Mouse (Mus musculus) heart, embryonic 14.5 days (tissue): ENCODE data around the gene Zfp322a. TPM values are rescaled to one million over a fixed set of nuclear protein-coding genes. Genes with fewer than 3 reads are reported as not detected.

Experiments used
- ATAC-seq: fragments of 200-750 bp; cut with Nextera tagmentation; 2 replicates; pipeline ENCODE4 v1.8.0; 2017; ENCODE audit warnings: low read depth, moderate TSS enrichment; ENCODE audit not compliant: insufficient number of reproducible peaks, insufficient read depth, low FRiP score
- H3K27ac ChIP-seq, 2 experiments: fragments of 200-500 bp in 1 of 2; fragments of 300-500 bp in 1 of 2; sonication (generic) in 1 of 2; replicated peaks in 1 of 2; 2 replicates each; pipeline ENCODE4 v1.5.1; 2012 to 2014; ENCODE audit warnings: low read depth in 2 of 2, low read length in 2 of 2, control low read depth in 1 of 2, mild to moderate bottlenecking in 1 of 2, mixed read lengths in 1 of 2; ENCODE audit not compliant: control insufficient read depth in 1 of 2, insufficient read depth in 1 of 2
- H3K27me3 ChIP-seq: fragments of 300-500 bp; sonication (generic); 2 replicates; pipeline ENCODE4 v1.6.1; 2014; ENCODE audit warnings: mild to moderate bottlenecking, low read length, control low read depth; ENCODE audit not compliant: control insufficient read depth, insufficient read depth
- H3K36me3 ChIP-seq: fragments of 300-500 bp; sonication (generic); 2 replicates; pipeline ENCODE4 v1.6.1; 2014; ENCODE audit warnings: mild to moderate bottlenecking, control low read depth, low read length, mixed read lengths; ENCODE audit not compliant: control insufficient read depth, insufficient read depth
- H3K4me1 ChIP-seq, 2 experiments: fragments of 200-500 bp in 1 of 2; fragments of 300-500 bp in 1 of 2; sonication (generic) in 1 of 2; 2 replicates each; pipeline ENCODE4 v1.6.1; 2012 to 2014; ENCODE audit warnings: low read length in 2 of 2, control low read depth in 1 of 2, mixed read lengths in 1 of 2; ENCODE audit not compliant: control insufficient read depth in 2 of 2, insufficient read depth in 2 of 2
- H3K4me2 ChIP-seq: fragments of 300-500 bp; sonication (generic); 2 replicates; pipeline ENCODE4 v1.6.1; 2014; ENCODE audit warnings: mild to moderate bottlenecking, low read length
- H3K4me3 ChIP-seq, 2 experiments: fragments of 200-500 bp in 1 of 2; fragments of 300-500 bp in 1 of 2; sonication (generic) in 1 of 2; 2 replicates each; pipeline ENCODE4 v1.5.1; 2012 to 2014; ENCODE audit warnings: low read length in 2 of 2, mild to moderate bottlenecking in 2 of 2, control low read depth in 1 of 2, low read depth in 1 of 2, moderate library complexity in 1 of 2; ENCODE audit not compliant: control insufficient read depth in 1 of 2, insufficient read depth in 1 of 2
- H3K9ac ChIP-seq: fragments of 300-500 bp; sonication (generic); 2 replicates; pipeline ENCODE4 v1.6.1; 2014; ENCODE audit warnings: mild to moderate bottlenecking, low read length
- H3K9me3 ChIP-seq: fragments of 300-500 bp; sonication (generic); 2 replicates; pipeline ENCODE4 v1.6.1; 2016; ENCODE audit warnings: low read length, control low read depth; ENCODE audit not compliant: control insufficient read depth
- WGBS: fragments of 180-500 bp; shearing (Covaris S2); extraction: QIAGEN DNeasy Blood & Tissue Kit; methylation state at CpG from one replicate; pipeline ENCODE4 v1.1.7; 2014; 5-methylcytosine and 5-hydroxymethylcytosine counted together
- polyA plus RNA-seq: library from polyadenylated mRNA; unstranded; fragments of >200 nt; fragmentation: Nextera tagmentation; extraction: Ambion mirVana; gene quantifications from 2 replicates; pipeline ENCODE4 v1.2.1, GENCODE M21; 2014

The Zfp322a gene
- 39.5 and 41.0 TPM in 2 replicates for polyA plus RNA-seq

- WGBS = under 1% methylated on average over 55 of the region's 55 CpGs
- no peaks in the 10 kb centered on the region for H3K9me3 ChIP-seq
- peak within 1 kb of the TSS; percentile 71 to 78 for H3K4me3 ChIP-seq
- peak within 1 kb of the TSS; percentile 88 for H3K9ac ChIP-seq
- H3K36me3 ChIP-seq = peaks cover 33% of the 10 kb centered on the region
- peak within 1 kb of the TSS; percentile 75 for H3K4me2 ChIP-seq
- ATAC-seq = peak; percentile 99
- H3K27ac ChIP-seq = peak within 1 kb of the TSS; percentile 97 to 98
- no peaks in the 10 kb centered on the region for H3K27me3 ChIP-seq
- peaks cover 2 to 24% of the 10 kb centered on the region in 2 experiments; a peak in 3 of 4 replicates for H3K4me1 ChIP-seq
Measured at GRCm38 (mm10) chr13:23368583-23369420, at the start of gene Zfp322a. Gene Zfp322a, minus strand, starts transcription at chr13:23369208.

GRCm38 (mm10) chr13:23412630-23413521, 43.9 kb upstream of the Zfp322a start:
- WGBS = 4% methylated on average over 28 of the region's 28 CpGs
- peak overlapping the region; percentile 54; the same call in 1 of the 2 replicates for H3K9ac ChIP-seq
- ATAC-seq = no peak

GRCm38 (mm10) chr13:23412211-23412629, 43.2 kb upstream of the Zfp322a start:
- Histone ChIP-seq H3K36me3 (0 out of 2 replicates have a peak, but pooled peaks cover 3% of the 10 kb centered on the region), H3K27ac (no peak overlapping the region), H3K9me3 (no peaks in the 10 kb centered on the region), H3K9ac (peak overlapping the region; percentile 54; the same call in 1 of the 2 replicates), H3K4me3 (peak overlapping the region; percentile 37 to 43), H3K27me3 (no peaks in the 10 kb centered on the region), H3K4me1 (peaks cover 2 to 6% of the 10 kb centered on the region in 2 experiments; a peak in 3 of 4 replicates), H3K4me2 (peak overlapping the region; percentile 79)
- no peak for ATAC-seq
- WGBS = under 1% methylated on average over 20 of the region's 20 CpGs

More at GRCm38 (mm10) chr13:23412630-23413521, 43.9 kb upstream of the Zfp322a start:
- Histone ChIP-seq H3K27me3 (no peaks in the 10 kb centered on the region), H3K27ac (no peak overlapping the region), H3K4me3 (peak overlapping the region; percentile 37 to 43), H3K36me3 (0 out of 2 replicates have a peak, but pooled peaks cover 3% of the 10 kb centered on the region), H3K4me2 (peak overlapping the region; percentile 79), H3K4me1 (peaks cover 2 to 6% of the 10 kb centered on the region in 2 experiments; a peak in 3 of 4 replicates), H3K9me3 (no peaks in the 10 kb centered on the region)

DNA sequence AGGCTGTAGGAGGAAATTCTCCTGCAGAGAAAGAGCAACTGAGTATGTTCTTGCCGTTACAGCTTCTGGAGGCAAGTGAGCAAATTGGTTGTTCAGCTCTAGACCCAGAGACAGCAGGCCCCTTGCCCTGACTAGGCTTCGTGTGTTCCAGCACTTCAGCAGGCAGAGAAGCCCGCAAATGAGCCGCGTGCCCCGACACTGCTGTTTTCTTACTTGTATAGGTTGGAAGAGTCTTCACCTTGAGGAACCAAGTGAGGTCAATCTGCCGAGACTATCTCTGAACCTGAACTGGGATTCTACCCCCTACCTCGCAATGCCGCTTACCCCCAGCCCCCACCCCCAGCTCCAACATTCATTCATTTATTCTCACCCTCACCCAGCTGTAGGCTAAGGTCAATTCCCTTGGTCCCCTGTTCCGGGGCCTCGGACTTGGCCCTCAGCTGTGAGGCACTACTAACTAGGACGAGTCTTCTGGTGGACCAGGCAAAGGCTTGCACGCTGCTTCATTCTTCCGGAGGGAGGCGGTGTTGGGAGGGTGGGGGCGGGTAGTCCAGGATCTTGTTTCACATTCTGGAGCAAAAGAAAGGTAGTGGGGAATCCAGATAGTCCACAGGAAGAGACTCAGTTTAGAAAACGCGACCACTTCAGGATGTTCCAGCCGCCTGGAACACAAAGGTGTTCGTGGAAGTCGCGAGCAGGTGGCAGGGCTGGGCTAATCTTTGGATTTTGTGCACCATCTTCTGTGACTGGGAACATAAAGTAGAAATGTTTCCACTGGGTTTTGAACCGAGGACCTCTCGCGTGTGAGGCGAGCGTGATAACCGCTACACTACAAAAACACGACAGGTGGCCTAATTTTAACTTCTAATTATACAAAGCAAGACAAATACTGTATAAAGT, 42.6 kb upstream of the Zfp322a start:
- Histone ChIP-seq H3K9me3 (no peaks in the 10 kb centered on the region), H3K36me3 (no peaks in the 10 kb centered on the region), H3K27me3 (no peaks in the 10 kb centered on the region), H3K27ac (no peak overlapping the region), H3K9ac (peak overlapping the region; percentile 54; the same call in 1 of the 2 replicates), H3K4me3 (peak overlapping the region; percentile 37 to 43), H3K4me1 (peaks cover 2 to 6% of the 10 kb centered on the region in 2 experiments; a peak in 3 of 4 replicates), H3K4me2 (peak overlapping the region; percentile 79)
- WGBS = 8% methylated on average over 29 of the region's 29 CpGs
- no peak for ATAC-seq

DNA sequence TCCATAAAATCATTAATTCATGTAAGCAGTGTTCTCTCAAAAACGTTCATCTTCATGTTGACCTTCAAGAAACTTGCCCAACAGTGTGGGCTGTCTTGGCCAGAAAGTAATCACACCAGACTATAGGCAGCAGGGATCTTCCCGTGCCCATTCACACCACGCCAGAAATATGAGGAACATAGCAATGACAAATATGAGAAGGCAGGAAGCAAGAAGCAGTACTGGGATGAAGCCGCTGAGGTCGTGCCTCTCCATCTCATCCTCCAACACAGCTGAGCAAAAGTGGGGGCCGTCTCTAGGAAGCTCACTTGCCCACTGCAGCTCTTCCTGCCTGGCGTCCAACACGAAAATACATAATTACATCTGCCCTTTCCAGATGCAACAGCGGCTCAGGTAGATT, 41.6 kb upstream of the Zfp322a start:
- H3K4me1 ChIP-seq = peaks cover 2 to 6% of the 10 kb centered on the region in 2 experiments; a peak in 3 of 4 replicates
- 70% methylated on average over 9 of the region's 9 CpGs for WGBS
- ATAC-seq = no peak
- no peaks in the 10 kb centered on the region for H3K27me3 ChIP-seq
- no peak overlapping the region for H3K4me3 ChIP-seq
- no peak overlapping the region for H3K27ac ChIP-seq
- H3K9ac ChIP-seq = no peak overlapping the region
- no peaks in the 10 kb centered on the region for H3K36me3 ChIP-seq
- no peak overlapping the region for H3K4me2 ChIP-seq
- no peaks in the 10 kb centered on the region for H3K9me3 ChIP-seq

DNA sequence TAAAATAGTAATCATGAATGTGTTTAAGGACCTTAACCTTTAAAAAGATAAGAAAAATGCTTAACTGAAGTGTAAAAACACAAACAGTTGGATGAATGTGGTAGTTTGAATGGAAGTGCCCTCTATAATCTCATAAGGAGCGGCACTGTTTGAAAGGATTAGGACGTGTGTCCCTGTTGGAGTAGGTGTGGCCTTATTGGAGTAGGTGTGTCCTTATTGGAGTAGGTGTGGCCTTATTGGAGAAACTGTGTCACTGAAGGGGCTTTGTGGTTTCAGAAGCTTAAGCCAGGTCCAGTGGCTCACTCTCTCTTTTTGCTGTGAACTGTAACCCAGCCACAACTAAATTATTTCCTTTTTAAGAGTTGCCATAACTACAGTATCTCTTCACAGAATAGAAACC, 33.6 kb upstream of the Zfp322a start:
- Histone ChIP-seq H3K36me3 (no peaks in the 10 kb centered on the region), H3K27ac (no peak overlapping the region), H3K4me2 (peak overlapping the region; percentile 71; the same call in 1 of the 2 replicates), H3K4me1 (peaks cover 0 to 6% of the 10 kb centered on the region in 2 experiments; a peak in 1 of 4 replicates), H3K4me3 (no peak overlapping the region), H3K27me3 (peaks cover 7% of the 10 kb centered on the region), H3K9me3 (no peaks in the 10 kb centered on the region), H3K9ac (no peak overlapping the region)
- ATAC-seq = no peak
- WGBS = 18% methylated on average over 2 of the region's 2 CpGs
